Mouse (Mus musculus) right cerebral cortex, postnatal 14 days (tissue): ENCODE data around the gene Slc27a4.
"Not testable (repeated sequence)": the region's sequence is repeated elsewhere in the genome, so short reads cannot be mapped to it uniquely, and the experiment has no call there.

Experiments used
- DNase-seq: peaks from one replicate; pipeline ENCODE4 v3.0.0; 2022

The Slc27a4 gene

GRCm38 (mm10) chr2:29802075-29802826, at the start of gene Slc27a4:
Gene Slc27a4 (plus strand): TSS chr2:29802634.
- DNase-seq: peak; percentile 98

- DNase-seq: no peak
Measured at GRCm38 (mm10) chr2:29755693-29756092, 46.7 kb upstream of the Slc27a4 start.

GRCm38 (mm10) chr2:29764831-29765230, 37.6 kb upstream of the Slc27a4 start:
- peak; percentile 71 for DNase-seq

- no peak for DNase-seq
Measured at GRCm38 (mm10) chr2:29767976-29768709, 34.3 kb upstream of the Slc27a4 start.

GRCm38 (mm10) chr2:29768901-29769300, 33.5 kb upstream of the Slc27a4 start:
- no peak for DNase-seq

GRCm38 (mm10) chr2:29770162-29770561, 32.3 kb upstream of the Slc27a4 start:
- no peak for DNase-seq

GRCm38 (mm10) chr2:29771611-29772461, 30.6 kb upstream of the Slc27a4 start:
- DNase-seq: no peak

- no peak for DNase-seq
Measured at GRCm38 (mm10) chr2:29773323-29773722, 29.1 kb upstream of the Slc27a4 start.

- not testable (repeated sequence) for DNase-seq
Measured at GRCm38 (mm10) chr2:29781256-29781655, 21.2 kb upstream of the Slc27a4 start.

- DNase-seq: no peak
Measured at GRCm38 (mm10) chr2:29784290-29784689, 18.1 kb upstream of the Slc27a4 start.

- DNase-seq: peak; percentile 85
Measured at GRCm38 (mm10) chr2:29787104-29787917, 15.1 kb upstream of the Slc27a4 start, which contains the start of gene Coq4. Gene Coq4 (plus strand): TSS chr2:29787493.

- DNase-seq: peak; percentile 79
Measured at GRCm38 (mm10) chr2:29787937-29788681, 14.3 kb upstream of the Slc27a4 start, which contains the start of gene Trub2. Gene Trub2 (minus strand): TSS chr2:29788502.

GRCm38 (mm10) chr2:29792772-29793487, 9.5 kb upstream of the Slc27a4 start:
- DNase-seq: no peak

- DNase-seq: no peak
Measured at GRCm38 (mm10) chr2:29802827-29803201, 380 bp downstream of the Slc27a4 start.

- no peak for DNase-seq
Measured at GRCm38 (mm10) chr2:29803400-29803831, 982 bp downstream of the Slc27a4 start.

GRCm38 (mm10) chr2:29815678-29816371, 13.4 kb downstream of the Slc27a4 start:
- DNase-seq: no peak

- peak; percentile 86 for DNase-seq
Measured at GRCm38 (mm10) chr2:29817426-29818232, 15.2 kb downstream of the Slc27a4 start.

GRCm38 (mm10) chr2:29819363-29819762, 16.9 kb downstream of the Slc27a4 start:
- DNase-seq: no peak
